Mouse (Mus musculus): ENCODE measurements around the gene Ehmt1. TPM values are rescaled to one million over a fixed set of nuclear protein-coding genes. Genes with fewer than 3 reads are reported as not detected.
"Not testable (repeated sequence)": the region's sequence is repeated elsewhere in the genome, so short reads cannot be mapped to it uniquely, and the experiment has no call there.

Gene Ehmt1
- total RNA-seq (2021) = 10 to 100 TPM; 83.9 to 89.0 TPM
- long read RNA-seq, experiment 1, full-length matches to known transcripts = 3 of 8 reads
- long read RNA-seq, experiment 1, partial matches to known transcripts = 2 of 8 reads
- long read RNA-seq, experiment 1, other reads (novel, unspliced or antisense) = 3 of 8 reads
- long read RNA-seq, experiment 2, full-length matches to known transcripts = 10 of 39 reads
- long read RNA-seq, experiment 2, partial matches to known transcripts = 13 of 39 reads
- long read RNA-seq, experiment 2, other reads (novel, unspliced or antisense) = 16 of 39 reads

- peak; percentile 86 to 90 for DNase-seq (ENCODE audit: low spot score in 2 of 2)
These were observed at the start of gene Ehmt1 for GRCm38 (mm10) chr2:24918930-24919838. Gene Ehmt1, minus strand, starts transcription at chr2:24919614.

- DNase-seq (ENCODE audit: low spot score in 2 of 2) = peak; percentile 69 to 77
These were observed 43.0 kb upstream of the Ehmt1 start, which contains the start of gene Dph7 for GRCm38 (mm10) chr2:24962304-24963000. Gene Dph7, plus strand, starts transcription at chr2:24962400.

- no peak for DNase-seq (ENCODE audit: low spot score in 2 of 2)
These were observed 41.5 kb upstream of the Ehmt1 start for GRCm38 (mm10) chr2:24960910-24961309.

- DNase-seq (ENCODE audit: low spot score in 2 of 2) = no peak
These were observed 33.2 kb upstream of the Ehmt1 start for GRCm38 (mm10) chr2:24952537-24953055.

GRCm38 (mm10) chr2:24950189-24950535 lies 30.7 kb upstream of the Ehmt1 start:
- no peak for DNase-seq (ENCODE audit: low spot score in 2 of 2)

GRCm38 (mm10) chr2:24949421-24950188 lies 30.2 kb upstream of the Ehmt1 start, which contains the start of gene Zmynd19:
Gene Zmynd19, plus strand, starts transcription at chr2:24949792.
- DNase-seq (ENCODE audit: low spot score in 2 of 2) = peak; percentile 97 to 98

GRCm38 (mm10) chr2:24944304-24944703 lies 24.9 kb upstream of the Ehmt1 start:
- DNase-seq (ENCODE audit: low spot score in 2 of 2) = not testable (repeated sequence)

DNA sequence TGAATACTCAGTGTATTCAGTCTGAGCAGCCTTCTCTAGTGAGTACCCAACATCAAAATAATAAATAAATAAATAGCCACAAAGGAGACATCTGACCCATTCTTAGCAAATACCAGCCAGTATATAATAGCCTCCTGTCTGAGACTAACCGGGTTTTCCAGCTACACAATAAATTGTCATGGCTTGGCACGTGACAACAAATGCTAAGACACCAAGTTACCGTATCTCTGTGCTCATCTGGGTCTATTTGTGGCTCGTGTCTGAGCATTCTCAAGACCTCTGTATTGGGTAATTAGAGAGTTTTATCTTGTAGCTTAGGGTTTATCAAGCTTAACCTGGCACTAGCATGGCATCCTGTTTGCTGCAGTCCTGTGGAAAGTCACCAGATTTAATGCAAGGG lies 22.7 kb upstream of the Ehmt1 start:
- DNase-seq (ENCODE audit: low spot score in 2 of 2) = no peak

DNA sequence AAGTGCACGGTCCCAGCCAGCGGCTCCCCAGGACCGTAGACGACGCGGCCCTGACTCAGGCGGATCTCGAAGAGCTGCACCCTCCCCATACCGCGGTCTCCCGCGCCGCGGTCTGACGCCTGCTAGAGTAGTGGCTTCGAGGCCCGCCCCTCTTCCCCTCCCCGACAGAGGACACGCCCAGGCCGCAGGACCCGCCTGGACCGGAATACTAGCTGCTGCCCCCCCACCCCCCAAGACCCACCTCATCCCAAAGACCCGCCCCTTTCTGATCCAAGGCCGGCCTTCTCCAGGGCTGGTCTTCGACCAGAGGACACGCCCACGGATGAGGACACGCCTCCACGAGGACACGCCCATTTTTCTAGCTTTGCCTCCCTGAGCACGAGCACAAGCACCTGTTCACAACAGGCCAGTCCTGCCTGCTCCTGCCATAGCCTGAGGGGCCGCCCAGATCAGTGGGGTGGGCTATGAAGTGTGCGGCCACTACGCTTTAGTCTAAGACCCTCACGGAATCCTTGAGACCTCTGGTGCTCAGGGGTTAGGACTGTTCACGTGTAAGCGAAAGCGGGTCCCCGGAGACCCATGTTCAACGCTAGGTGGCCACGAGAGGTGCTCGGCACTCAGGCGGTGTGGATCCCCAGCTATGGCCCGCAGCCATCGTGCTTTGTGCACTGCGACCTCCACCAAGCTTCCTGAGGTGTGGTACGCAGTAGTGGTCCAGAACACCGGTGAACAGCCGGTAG lies 15.8 kb upstream of the Ehmt1 start, which contains the start of gene Arrdc1:
Gene Arrdc1 (minus strand): TSS at position 196 of the 740 bp plus-strand sequence.
- DNase-seq (ENCODE audit: low spot score in 2 of 2) = peak; percentile 81 to 85

DNA sequence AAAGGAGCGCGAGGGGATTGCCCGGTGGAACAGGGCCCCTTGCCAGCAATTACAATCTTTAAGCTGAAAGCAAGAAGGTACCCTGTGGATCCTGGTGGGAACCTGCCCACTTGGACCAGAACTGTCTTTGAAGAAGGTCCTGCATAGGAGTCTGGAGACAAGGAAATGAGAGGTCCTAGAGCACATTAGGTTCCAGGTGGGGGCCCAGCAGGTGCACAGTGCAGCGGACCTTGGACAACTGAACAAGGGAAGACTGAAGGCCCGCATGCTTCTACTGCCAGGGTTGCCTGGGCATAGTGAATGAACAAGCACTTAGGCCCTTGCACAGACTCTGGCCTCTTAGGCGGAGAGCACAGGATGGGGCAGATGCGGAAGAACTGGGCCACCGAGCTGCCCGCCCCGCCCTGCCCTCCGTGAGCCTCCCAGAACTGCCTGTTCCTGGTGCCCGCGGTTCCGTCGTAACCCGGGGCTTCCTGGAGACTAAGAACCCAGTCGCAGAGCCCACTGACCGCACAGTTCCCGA lies 15.1 kb upstream of the Ehmt1 start:
- no peak for DNase-seq (ENCODE audit: low spot score in 2 of 2)

GRCm38 (mm10) chr2:24929593-24929992 lies 10.2 kb upstream of the Ehmt1 start:
- no peak for DNase-seq (ENCODE audit: low spot score in 2 of 2)

DNA sequence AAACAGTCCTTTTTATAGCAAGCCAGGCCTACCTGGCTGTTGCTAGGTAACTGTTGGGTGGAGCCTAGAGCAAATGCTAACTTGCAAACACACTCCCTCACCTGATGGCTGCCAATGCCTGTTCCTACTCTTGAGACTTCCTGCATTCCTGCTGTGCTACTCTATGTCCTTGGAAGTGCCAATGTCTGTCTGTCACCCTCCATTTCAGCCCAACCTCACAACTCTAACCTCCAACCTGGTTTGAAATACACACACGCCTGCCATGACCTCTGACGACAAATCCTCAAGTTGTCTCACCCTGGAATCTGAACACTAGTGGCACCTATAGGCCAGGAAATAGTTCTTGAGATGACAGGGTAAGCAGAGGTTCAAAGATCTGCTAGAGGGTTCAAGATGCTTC lies 9.7 kb upstream of the Ehmt1 start:
- DNase-seq (ENCODE audit: low spot score in 2 of 2) = no peak

GRCm38 (mm10) chr2:24927810-24928479 lies 8.5 kb upstream of the Ehmt1 start:
- DNase-seq (ENCODE audit: low spot score in 2 of 2) = no peak

DNA sequence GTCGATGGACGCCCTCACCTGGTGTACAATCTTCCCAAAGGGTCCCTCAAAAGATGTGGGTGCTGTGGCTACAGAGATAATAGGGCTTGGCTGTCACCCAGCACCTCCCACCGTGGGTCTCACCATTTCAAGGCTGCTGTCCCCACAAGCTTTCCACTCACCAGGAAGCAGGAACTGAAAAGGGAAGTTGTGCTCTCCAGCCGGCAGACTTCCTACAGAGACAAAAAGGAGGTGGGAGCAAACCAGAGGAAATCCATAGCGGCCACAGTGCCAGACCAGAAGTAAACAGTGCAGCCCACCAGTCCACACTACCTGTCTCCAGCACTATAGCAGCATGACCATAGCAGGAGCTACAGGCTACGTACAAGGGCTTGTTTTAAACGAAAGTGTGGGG lies 7.5 kb upstream of the Ehmt1 start:
- no peak for DNase-seq (ENCODE audit: low spot score in 2 of 2)

DNA sequence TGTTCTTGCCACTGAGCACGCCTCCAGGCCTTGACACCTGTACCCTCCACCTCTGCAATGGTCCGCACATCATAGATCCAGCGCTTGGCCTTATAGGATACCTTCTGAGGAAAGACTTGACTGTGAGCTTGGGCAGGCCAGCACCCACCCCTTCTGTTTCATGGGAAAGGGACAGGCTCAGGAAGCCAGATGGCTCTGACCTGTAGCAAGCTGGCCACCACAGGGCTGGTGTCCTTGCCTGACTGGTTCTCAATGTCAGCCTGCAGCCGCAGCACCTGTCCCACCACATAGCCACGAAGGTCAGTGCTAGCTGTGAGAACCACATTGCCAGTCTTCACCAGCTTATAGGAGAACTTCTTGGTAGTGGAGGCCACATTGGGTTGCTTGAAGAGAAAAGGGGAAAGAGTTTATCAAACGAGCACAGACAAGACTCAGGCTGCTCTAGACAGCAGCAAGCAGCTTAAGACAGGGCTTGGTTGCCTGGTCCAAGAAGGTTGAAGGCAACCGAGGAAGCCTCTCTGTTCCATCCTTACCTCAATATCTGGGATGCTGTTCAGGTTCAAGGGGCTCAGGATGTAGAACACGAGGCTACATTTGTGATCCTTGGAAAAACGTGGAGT lies 7.0 kb upstream of the Ehmt1 start:
- no peak for DNase-seq (ENCODE audit: low spot score in 2 of 2)

DNA sequence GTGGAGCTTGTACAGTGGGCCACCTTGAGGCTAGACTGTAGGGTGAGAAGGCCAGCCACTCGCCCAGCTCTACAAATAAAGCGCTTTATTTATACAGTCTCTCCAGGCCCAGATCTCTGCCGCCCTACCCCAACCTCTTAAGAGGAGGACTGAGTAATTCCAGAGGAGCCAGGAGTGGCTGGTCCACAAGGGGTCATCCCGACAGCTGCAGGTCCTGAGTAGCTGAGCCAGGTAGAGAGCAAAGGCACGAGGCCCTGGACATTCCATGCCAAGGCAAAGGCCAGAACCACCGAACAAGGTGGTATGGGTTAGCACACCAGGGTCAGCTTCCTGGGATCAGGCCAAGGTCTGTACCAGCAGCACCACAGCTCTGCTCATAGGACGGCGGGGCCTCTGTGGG lies 5.9 kb upstream of the Ehmt1 start:
- no peak for DNase-seq (ENCODE audit: low spot score in 2 of 2)

DNA sequence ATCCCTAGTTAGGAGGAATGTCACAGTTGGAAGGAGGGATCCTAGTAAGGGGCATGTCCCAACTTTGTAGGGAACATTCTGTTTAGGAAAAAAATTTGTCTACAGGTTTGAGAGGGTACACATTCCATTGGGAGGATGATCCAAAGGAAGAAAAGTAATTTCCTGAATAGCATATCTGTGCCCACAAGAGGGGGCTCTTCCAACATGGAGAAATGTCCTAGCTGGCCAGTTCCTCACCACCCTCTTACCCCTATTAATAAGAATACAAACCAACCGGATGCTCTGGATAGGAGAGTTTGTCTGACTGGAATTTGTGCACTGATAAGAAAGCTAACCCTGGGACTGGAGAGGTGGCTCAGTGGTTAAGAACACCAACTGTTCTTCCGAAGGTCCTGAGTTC lies 4.1 kb upstream of the Ehmt1 start:
- DNase-seq (ENCODE audit: low spot score in 2 of 2) = no peak

GRCm38 (mm10) chr2:24919839-24920175 lies 393 bp upstream of the Ehmt1 start:
- DNase-seq (ENCODE audit: low spot score in 2 of 2) = no peak

DNA sequence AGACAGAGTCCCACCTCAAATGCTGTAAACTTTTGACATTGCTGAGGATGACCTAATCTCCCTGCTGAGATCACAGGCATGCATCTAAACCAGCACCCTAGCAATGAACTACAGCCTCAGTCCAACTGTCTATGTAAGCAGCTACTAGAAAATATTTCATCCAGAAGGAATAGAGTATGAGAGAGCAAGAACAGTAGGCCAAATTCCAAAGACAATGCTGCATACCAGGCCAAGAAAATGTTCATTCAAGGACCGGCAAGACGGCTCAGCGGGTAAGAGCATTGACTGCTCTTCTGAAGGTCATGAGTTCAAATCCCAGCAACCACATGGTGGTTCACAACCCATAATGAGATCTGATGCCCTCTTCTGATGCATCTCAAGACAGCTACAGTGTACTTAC lies 4.7 kb downstream of the Ehmt1 start:
- no peak for DNase-seq (ENCODE audit: low spot score in 2 of 2)

Measured in adrenal gland, postnatal 4 days (tissue).